Mouse (Mus musculus) heart, embryonic 15.5 days (tissue): ENCODE data around the gene Erich3. TPM values are rescaled to one million over a fixed set of nuclear protein-coding genes. Genes with fewer than 3 reads are reported as not detected.
"Not testable (repeated sequence)": the region's sequence is repeated elsewhere in the genome, so short reads cannot be mapped to it uniquely, and the experiment has no call there.

ENCODE experiments used
- ATAC-seq: fragments of 200-750 bp; cut with Nextera tagmentation; replicated peaks from 2 replicates; pipeline ENCODE4 v1.8.0; 2017; ENCODE audit warnings: low read depth, moderate TSS enrichment; ENCODE audit not compliant: insufficient number of reproducible peaks, insufficient read depth, low FRiP score
- H3K27ac ChIP-seq: fragments of 300-500 bp; sonication (generic); 2 replicates; pipeline ENCODE4 v1.5.1; 2015; ENCODE audit warnings: mild to moderate bottlenecking, inconsistent platforms
- H3K27me3 ChIP-seq: fragments of 300-500 bp; sonication (generic); 2 replicates; pipeline ENCODE4 v1.6.1; 2015; ENCODE audit warnings: inconsistent platforms
- H3K36me3 ChIP-seq: fragments of 300-500 bp; sonication (generic); 2 replicates; pipeline ENCODE4 v1.6.1; 2015; ENCODE audit warnings: mild to moderate bottlenecking, inconsistent platforms
- H3K4me1 ChIP-seq: fragments of 300-500 bp; sonication (generic); replicated peaks from 2 replicates; pipeline ENCODE4 v1.6.1; 2015; ENCODE audit warnings: inconsistent platforms
- H3K4me2 ChIP-seq: fragments of 300-500 bp; sonication (generic); 2 replicates; pipeline ENCODE4 v1.6.1; 2015; ENCODE audit warnings: inconsistent platforms, mild to moderate bottlenecking, moderate library complexity
- H3K4me3 ChIP-seq: fragments of 300-500 bp; sonication (generic); 2 replicates; pipeline ENCODE4 v1.5.1; 2015; ENCODE audit warnings: mild to moderate bottlenecking, inconsistent platforms
- H3K9ac ChIP-seq: fragments of 300-500 bp; sonication (generic); 2 replicates; pipeline ENCODE4 v1.6.1; 2015; ENCODE audit warnings: mild to moderate bottlenecking, inconsistent platforms
- H3K9me3 ChIP-seq: fragments of 300-500 bp; sonication (generic); replicated peaks from 2 replicates; pipeline ENCODE4 v1.6.1; 2016; ENCODE audit warnings: inconsistent platforms
- WGBS: fragments of 180-500 bp; shearing (Covaris S2); methylation state at CpG from one replicate; pipeline ENCODE4 v1.1.7; 2015; ENCODE audit warnings: mixed read lengths; 5-methylcytosine and 5-hydroxymethylcytosine counted together
- polyA plus RNA-seq: library from polyadenylated mRNA; unstranded; fragments of >200 nt; fragmentation: Nextera tagmentation; extraction: Ambion mirVana; gene quantifications from 2 replicates; pipeline ENCODE4 v1.2.1, GENCODE M21; 2015

The Erich3 gene
- polyA plus RNA-seq = 0.15 and 0.68 TPM in 2 replicates

- ATAC-seq = no peak
- Histone ChIP-seq H3K27ac (no peak within 1 kb of the TSS), H3K9ac (peak within 1 kb of the TSS; percentile 31; the same call in 1 of the 2 replicates), H3K36me3 (no peaks in the 10 kb centered on the region), H3K4me3 (peak within 1 kb of the TSS; percentile 50), H3K9me3 (no peaks in the 10 kb centered on the region), H3K4me1 (peaks cover 10% of the 10 kb centered on the region), H3K27me3 (peaks cover 36% of the 10 kb centered on the region), H3K4me2 (peak within 1 kb of the TSS; percentile 82)
- 45% methylated on average over 7 of the region's 7 CpGs for WGBS
Measured at GRCm38 (mm10) chr3:154663545-154663944, at the start of gene Erich3. Gene Erich3 (plus strand): TSS chr3:154663859.

GRCm38 (mm10) chr3:154614771-154615170 is 48.9 kb upstream of the Erich3 start:
- 92% methylated on average over 8 of the region's 8 CpGs for WGBS
- Histone ChIP-seq H3K4me1 (no peaks in the 10 kb centered on the region), H3K9ac (no peak overlapping the region), H3K36me3 (no peaks in the 10 kb centered on the region), H3K27ac (no peak overlapping the region), H3K4me2 (no peak overlapping the region), H3K4me3 (no peak overlapping the region), H3K9me3 (no peaks in the 10 kb centered on the region), H3K27me3 (no peaks in the 10 kb centered on the region)
- no peak for ATAC-seq

- Histone ChIP-seq H3K27ac (no peak overlapping the region), H3K9me3 (no peaks in the 10 kb centered on the region), H3K36me3 (no peaks in the 10 kb centered on the region), H3K4me1 (no peaks in the 10 kb centered on the region), H3K4me2 (no peak overlapping the region), H3K9ac (no peak overlapping the region), H3K4me3 (no peak overlapping the region), H3K27me3 (no peaks in the 10 kb centered on the region)
- ATAC-seq = no peak
- 86% methylated on average over 7 of the region's 7 CpGs for WGBS
Measured at GRCm38 (mm10) chr3:154615304-154615703, 48.4 kb upstream of the Erich3 start.

GRCm38 (mm10) chr3:154616106-154616505 is 47.6 kb upstream of the Erich3 start:
- H3K27ac ChIP-seq = no peak overlapping the region
- H3K4me2 ChIP-seq = no peak overlapping the region
- H3K36me3 ChIP-seq = no peaks in the 10 kb centered on the region
- H3K9me3 ChIP-seq = no peaks in the 10 kb centered on the region
- no peak for ATAC-seq
- WGBS = 88% methylated on average over 4 of the region's 4 CpGs
- no peak overlapping the region for H3K4me3 ChIP-seq
- H3K4me1 ChIP-seq = no peaks in the 10 kb centered on the region
- no peaks in the 10 kb centered on the region for H3K27me3 ChIP-seq
- H3K9ac ChIP-seq = no peak overlapping the region

GRCm38 (mm10) chr3:154628284-154628683 is 35.4 kb upstream of the Erich3 start:
- Histone ChIP-seq H3K27ac (no peak overlapping the region), H3K27me3 (no peaks in the 10 kb centered on the region), H3K4me1 (no peaks in the 10 kb centered on the region), H3K36me3 (no peaks in the 10 kb centered on the region), H3K9me3 (no peaks in the 10 kb centered on the region), H3K4me2 (no peak overlapping the region), H3K4me3 (no peak overlapping the region), H3K9ac (no peak overlapping the region)
- peak; percentile 43; the same call in 1 of the 2 replicates for ATAC-seq

- not testable (repeated sequence) for H3K4me2 ChIP-seq, H3K9ac ChIP-seq, H3K4me3 ChIP-seq, H3K27ac ChIP-seq, H3K36me3 ChIP-seq, H3K9me3 ChIP-seq, H3K4me1 ChIP-seq, ATAC-seq, H3K27me3 ChIP-seq
- 86% methylated on average over 2 of the region's 2 CpGs for WGBS
Measured at GRCm38 (mm10) chr3:154631281-154631680, 32.4 kb upstream of the Erich3 start.

GRCm38 (mm10) chr3:154633091-154633490 is 30.6 kb upstream of the Erich3 start:
- no peak for ATAC-seq
- no peak overlapping the region for H3K9ac ChIP-seq
- 85% methylated on average over 5 of the region's 5 CpGs for WGBS
- H3K4me3 ChIP-seq = no peak overlapping the region
- H3K27ac ChIP-seq = no peak overlapping the region
- H3K4me2 ChIP-seq = no peak overlapping the region
- no peaks in the 10 kb centered on the region for H3K36me3 ChIP-seq
- no peaks in the 10 kb centered on the region for H3K9me3 ChIP-seq
- H3K27me3 ChIP-seq = no peaks in the 10 kb centered on the region
- no peaks in the 10 kb centered on the region for H3K4me1 ChIP-seq

GRCm38 (mm10) chr3:154646638-154647442 is 16.8 kb upstream of the Erich3 start:
- H3K9me3 ChIP-seq = no peaks in the 10 kb centered on the region
- WGBS = 47% methylated on average over 29 of the region's 29 CpGs
- ATAC-seq = no peak
- H3K36me3 ChIP-seq = no peaks in the 10 kb centered on the region
- H3K4me1 ChIP-seq = no peaks in the 10 kb centered on the region
- H3K4me2 ChIP-seq = peak overlapping the region; percentile 59
- no peak overlapping the region for H3K9ac ChIP-seq
- peaks cover 16% of the 10 kb centered on the region; the same call in 1 of the 2 replicates for H3K27me3 ChIP-seq
- H3K27ac ChIP-seq = no peak overlapping the region
- H3K4me3 ChIP-seq = peak overlapping the region; percentile 33

GRCm38 (mm10) chr3:154647443-154647780 is 16.2 kb upstream of the Erich3 start:
- ATAC-seq = no peak
- no peaks in the 10 kb centered on the region for H3K36me3 ChIP-seq
- H3K4me1 ChIP-seq = no peaks in the 10 kb centered on the region
- peak overlapping the region; percentile 59 for H3K4me2 ChIP-seq
- WGBS = 40% methylated on average over 7 of the region's 7 CpGs
- peaks cover 21% of the 10 kb centered on the region for H3K27me3 ChIP-seq
- peak overlapping the region; percentile 33 for H3K4me3 ChIP-seq
- H3K9me3 ChIP-seq = no peaks in the 10 kb centered on the region
- H3K27ac ChIP-seq = no peak overlapping the region
- no peak overlapping the region for H3K9ac ChIP-seq

GRCm38 (mm10) chr3:154649411-154650285 is 14.0 kb upstream of the Erich3 start:
- no peaks in the 10 kb centered on the region for H3K9me3 ChIP-seq
- no peak overlapping the region for H3K4me2 ChIP-seq
- H3K27me3 ChIP-seq = peaks cover 29% of the 10 kb centered on the region
- H3K9ac ChIP-seq = no peak overlapping the region
- ATAC-seq = 0 out of 2 replicates have a peak, but pooled peaks have one; percentile 35
- WGBS = 69% methylated on average over 20 of the region's 20 CpGs
- no peaks in the 10 kb centered on the region for H3K36me3 ChIP-seq
- H3K27ac ChIP-seq = no peak overlapping the region
- 0 out of 2 replicates have a peak, but pooled peaks cover 2% of the 10 kb centered on the region for H3K4me1 ChIP-seq
- H3K4me3 ChIP-seq = no peak overlapping the region

- WGBS = 69% methylated on average over 10 of the region's 10 CpGs
- H3K27ac ChIP-seq = no peak overlapping the region
- no peak overlapping the region for H3K4me3 ChIP-seq
- H3K27me3 ChIP-seq = peaks cover 29% of the 10 kb centered on the region
- no peak overlapping the region for H3K9ac ChIP-seq
- H3K4me2 ChIP-seq = no peak overlapping the region
- H3K36me3 ChIP-seq = no peaks in the 10 kb centered on the region
- no peaks in the 10 kb centered on the region for H3K9me3 ChIP-seq
- ATAC-seq = no peak
- H3K4me1 ChIP-seq = 0 out of 2 replicates have a peak, but pooled peaks cover 3% of the 10 kb centered on the region
Measured at GRCm38 (mm10) chr3:154651192-154651821, 12.4 kb upstream of the Erich3 start.
